Mouse (Mus musculus) heart, embryonic 11.5 days (tissue): Measurements from ENCODE around the gene Sv2c. TPM values are rescaled to one million over a fixed set of nuclear protein-coding genes. Genes with fewer than 3 reads are reported as not detected.

Experiments
- ATAC-seq: fragments of 200-750 bp; cut with Nextera tagmentation; replicated peaks from 2 replicates; pipeline ENCODE4 v1.8.0; 2017; ENCODE audit warnings: moderate library complexity; ENCODE audit not compliant: insufficient number of reproducible peaks, low FRiP score, low TSS enrichment
- H3K27ac ChIP-seq: fragments of 300-500 bp; sonication (generic); 2 replicates; pipeline ENCODE4 v1.5.1; 2014; ENCODE audit warnings: mild to moderate bottlenecking, low read depth, low read length
- H3K27me3 ChIP-seq: fragments of 300-500 bp; sonication (generic); 2 replicates; pipeline ENCODE4 v1.6.1; 2014; ENCODE audit warnings: mild to moderate bottlenecking, low read length, mixed read lengths; ENCODE audit not compliant: control insufficient read depth, insufficient read depth
- H3K36me3 ChIP-seq: fragments of 300-500 bp; sonication (generic); 2 replicates; pipeline ENCODE4 v1.6.1; 2014; ENCODE audit warnings: mild to moderate bottlenecking, low read length, moderate library complexity, mixed read lengths; ENCODE audit not compliant: control insufficient read depth, insufficient read depth
- H3K4me1 ChIP-seq: fragments of 300-500 bp; sonication (generic); 2 replicates; pipeline ENCODE4 v1.6.1; 2014; ENCODE audit warnings: low read length; ENCODE audit not compliant: control insufficient read depth, insufficient read depth
- H3K4me2 ChIP-seq: fragments of 300-500 bp; sonication (generic); 2 replicates; pipeline ENCODE4 v1.6.1; 2014; ENCODE audit warnings: mild to moderate bottlenecking, moderate library complexity
- H3K4me3 ChIP-seq: fragments of 300-500 bp; sonication (generic); 2 replicates; pipeline ENCODE4 v1.5.1; 2014; ENCODE audit warnings: low read depth, low read length
- H3K9ac ChIP-seq: fragments of 300-500 bp; sonication (generic); 2 replicates; pipeline ENCODE4 v1.6.1; 2014; ENCODE audit warnings: mild to moderate bottlenecking, low read depth, low read length, moderate library complexity
- H3K9me3 ChIP-seq: fragments of 300-500 bp; sonication (generic); replicated peaks from 2 replicates; pipeline ENCODE4 v1.6.1; 2016; ENCODE audit warnings: low read length; ENCODE audit not compliant: control insufficient read depth
- WGBS: fragments of 180-500 bp; shearing (Covaris S2); extraction: QIAGEN DNeasy Blood & Tissue Kit; methylation state at CpG from one replicate; pipeline ENCODE4 v1.1.7; 2014; ENCODE audit not compliant: insufficient replicate concordance; 5-methylcytosine and 5-hydroxymethylcytosine counted together
- polyA plus RNA-seq: library from polyadenylated mRNA; unstranded; fragments of >200 nt; fragmentation: Nextera tagmentation; extraction: Ambion mirVana; gene quantifications from 2 replicates; pipeline ENCODE4 v1.2.1, GENCODE M21; 2014

The Sv2c gene
- polyA plus RNA-seq: 0.69 and 1.2 TPM in 2 replicates

DNA sequence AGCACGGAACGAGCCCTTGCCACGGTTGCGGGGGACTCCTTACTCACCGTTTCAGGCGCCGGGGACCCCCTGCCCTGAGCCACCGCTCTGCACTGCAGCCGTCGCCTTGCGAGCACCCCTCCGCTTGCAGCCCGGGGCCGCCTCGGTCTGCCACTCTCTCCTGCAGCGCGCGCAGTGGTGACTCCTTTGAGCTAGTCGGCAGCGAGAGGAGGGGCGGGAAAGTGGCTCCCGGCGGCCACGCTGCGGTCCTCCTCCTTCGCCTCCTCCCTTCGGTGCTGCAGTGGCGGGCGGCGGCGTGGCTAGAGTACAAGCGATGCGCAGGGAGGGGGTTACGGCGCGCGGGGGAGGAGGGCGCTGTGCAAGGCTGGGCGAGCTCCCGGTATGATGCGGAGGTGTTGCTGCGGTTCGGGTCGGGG lies at the start of gene Sv2c:
TSS of gene Sv2c (minus strand) at position 177 of the 416 bp plus-strand sequence.
- H3K27me3 ChIP-seq: peaks cover 66% of the 10 kb centered on the region
- no peaks in the 10 kb centered on the region for H3K9me3 ChIP-seq
- 0 out of 2 replicates have a peak, but pooled peaks cover 4% of the 10 kb centered on the region for H3K4me1 ChIP-seq
- no peaks in the 10 kb centered on the region for H3K36me3 ChIP-seq
- H3K9ac ChIP-seq: no peak within 1 kb of the TSS
- H3K27ac ChIP-seq: no peak within 1 kb of the TSS
- peak within 1 kb of the TSS; percentile 89 for H3K4me2 ChIP-seq
- ATAC-seq: peak; percentile 55; the same call in 1 of the 2 replicates
- under 1% methylated on average over 39 of the region's 44 CpGs for WGBS
- peak within 1 kb of the TSS; percentile 49 for H3K4me3 ChIP-seq

- Histone ChIP-seq H3K9me3 (no peaks in the 10 kb centered on the region), H3K4me2 (no peak overlapping the region), H3K27me3 (no peaks in the 10 kb centered on the region), H3K4me1 (no peaks in the 10 kb centered on the region), H3K27ac (no peak overlapping the region), H3K36me3 (no peaks in the 10 kb centered on the region), H3K4me3 (no peak overlapping the region), H3K9ac (no peak overlapping the region)
- WGBS: 58% methylated on average over 13 of the region's 13 CpGs
- no peak for ATAC-seq
Observed at GRCm38 (mm10) chr13:96180671-96181161, 48.3 kb upstream of the Sv2c start.

DNA sequence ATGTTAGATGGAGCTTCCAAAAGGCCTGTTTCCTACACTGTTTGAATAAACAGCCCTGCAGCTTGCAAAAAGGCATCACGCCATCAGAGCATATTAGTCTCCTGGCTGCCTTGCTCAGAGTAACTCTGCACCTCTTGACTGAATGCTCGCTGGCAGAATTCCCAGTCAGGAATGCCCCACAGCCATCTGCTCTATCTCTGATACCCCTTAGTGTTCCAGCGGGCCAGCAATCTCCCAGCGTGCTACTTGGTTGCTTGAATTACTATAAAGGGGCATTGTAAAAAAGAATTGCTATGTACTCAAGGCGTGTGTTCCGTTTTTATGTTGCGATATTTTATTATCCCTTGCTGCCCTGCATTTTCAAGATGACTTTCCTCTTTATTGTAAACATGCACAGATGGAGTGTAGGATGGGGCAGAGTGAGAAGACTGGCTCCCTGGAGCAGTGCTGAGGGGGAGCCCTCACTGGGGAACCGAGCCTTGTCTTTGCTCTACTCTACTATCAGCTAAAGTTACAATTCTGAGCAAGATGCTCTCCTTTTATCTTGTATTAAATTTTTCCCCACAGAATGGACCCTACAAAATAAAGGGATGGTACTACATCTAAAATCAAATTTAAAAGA lies 43.3 kb upstream of the Sv2c start:
- ATAC-seq: no peak
- H3K4me2 ChIP-seq: no peak overlapping the region
- 57% methylated on average over 8 of the region's 8 CpGs for WGBS
- H3K27ac ChIP-seq: no peak overlapping the region
- no peak overlapping the region for H3K4me3 ChIP-seq
- H3K9me3 ChIP-seq: no peaks in the 10 kb centered on the region
- no peaks in the 10 kb centered on the region for H3K4me1 ChIP-seq
- H3K27me3 ChIP-seq: no peaks in the 10 kb centered on the region
- no peak overlapping the region for H3K9ac ChIP-seq
- H3K36me3 ChIP-seq: no peaks in the 10 kb centered on the region

DNA sequence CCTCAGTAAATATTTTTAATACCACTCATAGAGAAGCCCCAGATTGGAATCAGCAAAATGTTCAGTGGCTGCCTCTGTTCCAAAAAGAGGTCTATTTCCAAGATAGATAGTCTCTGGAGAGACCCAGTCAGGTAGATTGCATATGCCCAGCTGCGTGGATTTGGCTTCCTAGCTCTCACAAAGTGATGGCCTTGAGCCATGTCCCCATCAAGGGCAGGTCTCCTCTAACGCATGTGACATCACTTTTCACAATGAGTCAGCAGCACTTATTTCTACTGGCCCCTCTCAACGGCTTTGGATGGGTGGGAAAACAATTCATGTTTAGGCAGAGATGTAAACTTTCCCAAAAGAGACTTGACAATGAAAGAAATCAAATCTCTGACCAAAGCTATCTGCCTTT lies 41.3 kb upstream of the Sv2c start:
- ATAC-seq: no peak
- Histone ChIP-seq H3K9ac (no peak overlapping the region), H3K27ac (no peak overlapping the region), H3K27me3 (no peaks in the 10 kb centered on the region), H3K36me3 (no peaks in the 10 kb centered on the region), H3K4me3 (no peak overlapping the region), H3K9me3 (no peaks in the 10 kb centered on the region), H3K4me1 (no peaks in the 10 kb centered on the region), H3K4me2 (no peak overlapping the region)
- WGBS: 61% methylated on average over 3 of the region's 3 CpGs

GRCm38 (mm10) chr13:96172290-96172689 lies 39.9 kb upstream of the Sv2c start:
- Histone ChIP-seq H3K9ac (no peak overlapping the region), H3K4me1 (no peaks in the 10 kb centered on the region), H3K27me3 (no peaks in the 10 kb centered on the region), H3K4me2 (no peak overlapping the region), H3K9me3 (no peaks in the 10 kb centered on the region), H3K4me3 (no peak overlapping the region), H3K27ac (no peak overlapping the region), H3K36me3 (no peaks in the 10 kb centered on the region)
- ATAC-seq: no peak
- WGBS: 87% methylated on average over 3 of the region's 3 CpGs

- Histone ChIP-seq H3K36me3 (no peaks in the 10 kb centered on the region), H3K27me3 (no peaks in the 10 kb centered on the region), H3K4me1 (no peaks in the 10 kb centered on the region), H3K9me3 (no peaks in the 10 kb centered on the region), H3K9ac (no peak overlapping the region), H3K4me2 (no peak overlapping the region), H3K4me3 (no peak overlapping the region), H3K27ac (no peak overlapping the region)
- no peak for ATAC-seq
- WGBS: 67% methylated on average over 11 of the region's 11 CpGs
Observed at GRCm38 (mm10) chr13:96168991-96169665, 36.8 kb upstream of the Sv2c start.

- 74% methylated on average over 2 of the region's 2 CpGs for WGBS
Observed at GRCm38 (mm10) chr13:96166593-96166992, 34.2 kb upstream of the Sv2c start.

DNA sequence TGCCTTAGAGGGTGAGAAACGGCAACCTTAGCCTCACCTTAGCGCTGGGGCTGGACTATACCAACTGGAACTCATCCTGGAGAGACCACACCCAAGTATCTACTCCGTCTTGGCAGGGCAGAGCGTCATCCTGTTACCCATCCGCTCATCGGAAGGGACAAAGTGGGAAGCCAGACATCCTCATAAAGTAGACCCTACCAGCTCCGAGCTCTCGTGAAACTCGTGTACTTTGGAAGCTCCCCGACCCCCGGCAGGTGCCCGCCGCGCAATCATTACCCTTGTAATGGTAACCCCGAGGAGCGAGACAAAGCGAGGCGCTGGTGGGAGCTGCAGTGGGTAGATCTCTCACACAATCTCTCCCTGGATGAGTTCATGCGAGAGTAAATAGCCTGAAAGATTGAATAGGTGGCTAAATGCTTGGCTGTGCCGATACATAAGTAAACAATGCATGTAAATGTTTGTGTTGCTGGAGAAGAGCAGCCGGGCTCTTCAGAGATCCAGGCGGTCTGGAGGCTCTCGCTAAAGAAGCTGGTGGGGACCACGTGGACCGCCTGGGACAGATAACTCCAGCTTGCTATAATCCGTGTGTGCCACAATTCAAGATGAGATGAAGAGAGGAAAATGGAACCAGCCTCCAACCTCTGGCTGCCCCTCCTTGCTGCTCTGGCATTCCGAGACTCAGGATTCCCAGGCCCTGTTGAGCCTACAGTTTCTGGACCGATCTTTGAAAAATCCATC lies 1.2 kb upstream of the Sv2c start:
- no peak for ATAC-seq
- Histone ChIP-seq H3K9ac (no peak overlapping the region), H3K27me3 (peaks cover 66% of the 10 kb centered on the region), H3K4me1 (0 out of 2 replicates have a peak, but pooled peaks cover 4% of the 10 kb centered on the region), H3K4me3 (peak overlapping the region; percentile 49), H3K27ac (no peak overlapping the region), H3K36me3 (no peaks in the 10 kb centered on the region), H3K4me2 (peak overlapping the region; percentile 89), H3K9me3 (no peaks in the 10 kb centered on the region)
- WGBS: 4% methylated on average over 28 of the region's 28 CpGs

More at GRCm38 (mm10) chr13:96166593-96166992, 34.2 kb upstream of the Sv2c start:
- Histone ChIP-seq H3K36me3 (no peaks in the 10 kb centered on the region), H3K27me3 (no peaks in the 10 kb centered on the region), H3K4me3 (no peak overlapping the region), H3K4me1 (no peaks in the 10 kb centered on the region), H3K9ac (no peak overlapping the region), H3K9me3 (no peaks in the 10 kb centered on the region), H3K4me2 (no peak overlapping the region), H3K27ac (no peak overlapping the region)
- ATAC-seq: no peak
